Mouse (Mus musculus) cortical plate, adult 2 months (tissue): ENCODE measurements around the gene Ren1.

Experiments
- CTCF ChIP-seq: fragments of 200-500 bp; IDR thresholded peaks from 2 replicates; pipeline ENCODE4 v1.5.1; 2011; ENCODE audit warnings: mild to moderate bottlenecking, control low read depth, low read length; ENCODE audit not compliant: insufficient read depth; ENCODE audit errors: extremely low read depth
- POLR2A ChIP-seq: fragments of 200-500 bp; IDR thresholded peaks from 2 replicates; pipeline ENCODE4 v1.6.1; 2011; ENCODE audit warnings: mild to moderate bottlenecking, low read length, control low read depth; ENCODE audit not compliant: insufficient read depth; ENCODE audit errors: extremely low read depth

- TF ChIP-seq POLR2A = no peak
- peak; percentile 54; the same call in 1 of the 2 replicates for TF ChIP-seq CTCF
Measured at GRCm38 (mm10) chr1:133307318-133307717, 43.0 kb upstream of the Ren1 start.
